Mouse (Mus musculus) liver, embryonic 14.5 days (tissue): ENCODE measurements around the gene Dnah17. TPM values are rescaled to one million over a fixed set of nuclear protein-coding genes. Genes with fewer than 3 reads are reported as not detected.

Experiments used
- ATAC-seq: fragments of 200-750 bp; cut with Nextera tagmentation; 2 replicates; pipeline ENCODE4 v1.8.0; 2017; ENCODE audit warnings: moderate number of reproducible peaks, mild to moderate bottlenecking, moderate library complexity; ENCODE audit not compliant: insufficient read depth
- DNase-seq, 3 experiments: peaks; one replicate each; pipeline ENCODE4 v3.0.0-alpha.2; 2012 to 2013; ENCODE audit warnings: low read depth in 3 of 3, low spot score in 3 of 3
- H3K27ac ChIP-seq: fragments of 300-500 bp; sonication (generic); 2 replicates; pipeline ENCODE4 v1.5.1; 2014; ENCODE audit warnings: moderate library complexity, mild to moderate bottlenecking, control low read depth, inconsistent platforms
- H3K27me3 ChIP-seq: fragments of 300-500 bp; sonication (generic); 2 replicates; pipeline ENCODE4 v1.6.1; 2014; ENCODE audit warnings: mild to moderate bottlenecking, low read length, moderate library complexity; ENCODE audit not compliant: control insufficient read depth, insufficient read depth
- H3K36me3 ChIP-seq: fragments of 300-500 bp; sonication (generic); replicated peaks from 2 replicates; pipeline ENCODE4 v1.6.1; 2014; ENCODE audit warnings: low read depth; ENCODE audit not compliant: control insufficient read depth, insufficient read depth
- H3K4me1 ChIP-seq, 2 experiments: fragments of 200-500 bp in 1 of 2; fragments of 300-500 bp in 1 of 2; sonication (generic) in 1 of 2; replicated peaks; 2 replicates each; pipeline ENCODE4 v1.6.1; 2012 to 2014; ENCODE audit warnings: antibody characterized with exemption in 1 of 2, inconsistent platforms in 1 of 2, low read length in 1 of 2; ENCODE audit not compliant: control insufficient read depth in 2 of 2, insufficient read depth in 2 of 2
- H3K4me2 ChIP-seq: fragments of 300-500 bp; sonication (generic); 2 replicates; pipeline ENCODE4 v1.6.1; 2014; ENCODE audit warnings: low read depth, mild to moderate bottlenecking, control low read depth, moderate library complexity
- H3K4me3 ChIP-seq, 2 experiments: fragments of 200-500 bp in 1 of 2; fragments of 300-500 bp in 1 of 2; sonication (generic) in 1 of 2; 2 replicates each; pipeline ENCODE4 v1.5.1; 2012 to 2014; ENCODE audit warnings: low read depth in 2 of 2, low read length in 2 of 2, mild to moderate bottlenecking in 2 of 2, control low read depth in 1 of 2, inconsistent platforms in 1 of 2, moderate library complexity in 1 of 2; ENCODE audit not compliant: insufficient read depth in 1 of 2
- H3K9ac ChIP-seq: fragments of 300-500 bp; sonication (generic); replicated peaks from 2 replicates; pipeline ENCODE4 v1.6.1; 2014; ENCODE audit warnings: mild to moderate bottlenecking, control low read depth, moderate library complexity
- H3K9me3 ChIP-seq: fragments of 300-500 bp; sonication (generic); 2 replicates; pipeline ENCODE4 v1.6.1; 2016; ENCODE audit warnings: low read length, mixed read lengths; ENCODE audit not compliant: control insufficient read depth
- CTCF ChIP-seq: IDR thresholded peaks from 2 replicates; pipeline ENCODE4 v1.5.1; 2016; ENCODE audit warnings: antibody characterized with exemption, low read depth, control low read depth
- EP300 ChIP-seq: IDR thresholded peaks from 2 replicates; pipeline ENCODE4 v1.6.1; 2016; ENCODE audit warnings: antibody characterized with exemption, low read depth
- WGBS: fragments of 180-500 bp; shearing (Covaris S2); extraction: QIAGEN DNeasy Blood & Tissue Kit; methylation state at CpG from one replicate; pipeline ENCODE4 v1.1.7; 2014; ENCODE audit not compliant: insufficient replicate concordance; 5-methylcytosine and 5-hydroxymethylcytosine counted together
- polyA plus RNA-seq, 2 experiments: library from polyadenylated mRNA; depleted of rRNA in 1 of 2; stranded (reverse) in 1 of 2; unstranded in 1 of 2; fragments of >200 nt; fragmentation: Nextera tagmentation in 1 of 2; extraction: Ambion mirVana in 1 of 2; gene quantifications; 2 replicates each; pipeline versions ENCODE4 v1.2.1 to v1.2.3; 2012 to 2014

Gene Dnah17
- polyA plus RNA-seq, 2 experiments = 0.04 to 0.10 TPM

- H3K9me3 ChIP-seq = no peaks in the 10 kb centered on the region
- no peak overlapping the region for H3K4me2 ChIP-seq
- no peaks in the 10 kb centered on the region for H3K27me3 ChIP-seq
- H3K27ac ChIP-seq = no peak overlapping the region
- DNase-seq (no peak), ATAC-seq (no peak)
- H3K36me3 ChIP-seq = no peaks in the 10 kb centered on the region; the same call in 1 of the 2 replicates
- 69% methylated on average over 3 of the region's 3 CpGs for WGBS
- TF ChIP-seq EP300 = no peak
- no peak for TF ChIP-seq CTCF
- no peak overlapping the region for H3K4me3 ChIP-seq
- peaks cover 16 to 48% of the 10 kb centered on the region in 2 experiments for H3K4me1 ChIP-seq
- H3K9ac ChIP-seq = no peak overlapping the region
Observed at GRCm38 (mm10) chr11:117996066-117996465, 134.4 kb downstream of the Dnah17 start.

- H3K4me2 ChIP-seq = no peak overlapping the region
- H3K4me1 ChIP-seq = peaks cover 12 to 45% of the 10 kb centered on the region in 2 experiments
- no peaks in the 10 kb centered on the region; the same call in 1 of the 2 replicates for H3K36me3 ChIP-seq
- no peaks in the 10 kb centered on the region for H3K27me3 ChIP-seq
- no peaks in the 10 kb centered on the region for H3K9me3 ChIP-seq
- DNase-seq (no peak), ATAC-seq (no peak)
- no peak for TF ChIP-seq EP300
- TF ChIP-seq CTCF = no peak
- no peak overlapping the region for H3K4me3 ChIP-seq
- WGBS = 66% methylated on average over 3 of the region's 3 CpGs
- H3K27ac ChIP-seq = no peak overlapping the region
- H3K9ac ChIP-seq = no peak overlapping the region
Observed at GRCm38 (mm10) chr11:117995661-117996060, 134.8 kb downstream of the Dnah17 start.

- TF ChIP-seq EP300 (no peak), CTCF (no peak)
- H3K36me3 ChIP-seq = no peaks in the 10 kb centered on the region; the same call in 1 of the 2 replicates
- H3K27me3 ChIP-seq = no peaks in the 10 kb centered on the region
- no peaks in the 10 kb centered on the region for H3K9me3 ChIP-seq
- H3K4me2 ChIP-seq = no peak overlapping the region
- H3K9ac ChIP-seq = no peak overlapping the region
- no peak overlapping the region for H3K27ac ChIP-seq
- peaks cover 11 to 45% of the 10 kb centered on the region in 2 experiments for H3K4me1 ChIP-seq
- WGBS = 61% methylated on average over 2 of the region's 2 CpGs
- ATAC-seq (no peak), DNase-seq (no peak)
- H3K4me3 ChIP-seq = no peak overlapping the region
Observed at GRCm38 (mm10) chr11:117995255-117995654, 135.2 kb downstream of the Dnah17 start.

- ATAC-seq = no peak
- no peak overlapping the region; the same call in 1 of the 2 replicates for H3K9ac ChIP-seq
- H3K4me2 ChIP-seq = no peak overlapping the region
Observed at GRCm38 (mm10) chr11:117994250-117995057, 136.0 kb downstream of the Dnah17 start.

More at GRCm38 (mm10) chr11:117994250-117995057, 136.0 kb downstream of the Dnah17 start:
- no peaks in the 10 kb centered on the region for H3K9me3 ChIP-seq
- no peaks in the 10 kb centered on the region; the same call in 1 of the 2 replicates for H3K36me3 ChIP-seq
- 50% methylated on average over 9 of the region's 9 CpGs for WGBS
- no peaks in the 10 kb centered on the region for H3K27me3 ChIP-seq
- DNase-seq = no peak
- H3K27ac ChIP-seq = no peak overlapping the region
- no peak for TF ChIP-seq EP300
- H3K4me1 ChIP-seq = peaks cover 11 to 45% of the 10 kb centered on the region in 2 experiments
- H3K4me3 ChIP-seq = no peak overlapping the region
